Mouse (Mus musculus): ENCODE data around the gene Plpp1.

Gene Plpp1

DNA sequence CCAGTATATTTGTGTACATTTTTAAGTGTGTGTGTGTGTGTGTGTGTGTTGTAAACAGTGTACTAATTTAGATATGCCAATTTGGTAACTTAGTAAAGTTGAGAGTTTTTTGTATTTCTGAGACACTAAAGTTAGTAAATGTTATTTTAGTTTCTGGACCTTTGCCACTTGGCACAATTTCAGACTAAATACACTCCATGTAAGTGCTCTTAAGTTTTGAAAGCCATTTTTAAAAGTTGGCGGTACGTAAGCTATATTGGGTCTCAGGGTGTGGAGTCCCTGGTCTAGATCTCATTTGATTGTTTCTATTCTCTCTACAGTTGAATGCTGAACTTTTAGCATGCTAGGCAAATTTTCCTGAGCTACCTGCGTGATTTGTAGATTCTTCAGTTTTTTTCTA is 17.5 kb downstream of the Plpp1 start:
- DNase-seq (ENCODE audit: low spot score in 2 of 2) = no peak

DNA sequence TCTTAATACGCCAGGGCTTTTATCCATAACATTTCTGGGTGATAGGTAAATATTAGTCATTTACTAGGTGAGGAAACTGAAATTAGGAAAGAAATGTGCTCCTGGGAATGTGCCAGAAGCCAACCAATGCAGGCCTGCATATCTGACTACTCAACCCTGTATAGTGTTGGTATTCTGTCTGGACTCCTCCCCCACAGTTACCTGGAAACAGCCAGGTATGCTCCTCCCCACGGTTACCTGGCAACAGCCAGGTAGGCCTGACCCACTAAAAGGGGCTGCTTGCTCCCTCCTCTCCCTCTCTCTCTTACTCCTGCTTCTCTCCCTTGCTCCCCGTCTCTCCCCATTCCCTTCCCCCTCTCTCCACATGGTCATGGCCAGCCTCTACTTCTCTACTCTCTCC is 21.8 kb downstream of the Plpp1 start:
- no peak for DNase-seq (ENCODE audit: low spot score in 2 of 2)

DNA sequence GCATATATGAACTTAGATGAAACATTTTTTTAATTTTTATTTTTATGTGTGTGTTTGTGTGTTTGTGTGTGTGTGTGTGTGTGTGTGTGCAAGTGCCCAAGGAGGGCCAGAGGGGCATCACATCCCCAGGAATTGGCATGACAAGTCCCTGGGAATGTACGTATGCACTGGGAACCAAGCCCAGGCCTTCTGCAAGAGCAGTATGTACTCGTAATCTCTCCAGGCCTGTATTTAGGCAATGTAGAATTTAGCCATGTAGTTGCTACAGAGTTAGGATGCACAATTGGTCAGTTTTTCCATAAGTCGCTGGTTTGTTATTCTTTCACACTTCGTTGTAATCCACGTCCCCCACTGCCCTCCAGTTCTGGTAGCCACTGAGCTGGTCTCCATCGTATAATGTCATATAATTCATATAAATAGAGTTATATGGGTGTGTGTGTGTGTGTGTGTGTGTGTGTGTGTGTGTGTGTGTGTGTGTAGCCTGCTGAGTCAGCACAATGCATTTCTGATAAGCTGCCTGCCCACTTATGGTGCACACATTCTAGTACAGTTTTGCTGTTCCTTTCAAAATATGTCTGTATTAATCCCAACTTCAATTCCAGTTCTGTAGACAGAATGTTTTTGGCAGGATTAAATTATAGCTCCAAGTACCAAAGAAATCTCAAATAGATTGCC is 22.8 kb downstream of the Plpp1 start:
- no peak for DNase-seq (ENCODE audit: low spot score in 2 of 2)

DNA sequence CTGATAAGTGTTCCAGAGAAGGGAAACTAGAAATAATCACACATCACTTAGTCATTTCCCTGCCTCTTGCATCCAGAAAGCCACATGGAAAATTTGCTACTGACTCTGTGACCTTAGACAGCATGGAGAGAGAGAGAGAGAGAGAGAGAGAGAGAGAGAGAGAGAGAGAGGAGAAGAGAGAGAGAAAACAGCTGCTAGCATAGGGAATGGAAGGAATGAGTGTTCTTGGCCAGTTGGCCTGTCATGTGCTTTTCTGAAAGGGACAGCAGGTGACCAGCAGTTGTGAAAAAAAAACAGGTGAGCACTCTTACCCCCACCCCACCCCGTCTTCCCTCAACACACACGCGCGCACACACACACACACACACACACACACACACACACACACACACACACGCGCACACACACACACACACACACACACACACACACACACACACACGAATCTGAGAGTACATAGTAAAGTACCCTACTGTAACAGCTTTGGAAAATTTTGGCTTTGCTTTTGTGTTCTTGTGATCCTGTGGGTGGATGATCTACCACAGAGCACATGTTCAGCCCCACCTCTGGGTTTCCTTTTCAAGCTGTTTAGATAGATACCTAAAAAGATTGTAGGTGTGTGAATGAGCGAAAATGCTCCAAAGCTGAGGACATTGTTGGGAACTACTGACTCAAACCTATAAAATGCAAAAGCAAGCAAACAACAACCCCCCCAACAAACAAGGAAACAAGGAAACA is 23.5 kb downstream of the Plpp1 start:
- DNase-seq (ENCODE audit: low spot score in 2 of 2) = no peak

DNA sequence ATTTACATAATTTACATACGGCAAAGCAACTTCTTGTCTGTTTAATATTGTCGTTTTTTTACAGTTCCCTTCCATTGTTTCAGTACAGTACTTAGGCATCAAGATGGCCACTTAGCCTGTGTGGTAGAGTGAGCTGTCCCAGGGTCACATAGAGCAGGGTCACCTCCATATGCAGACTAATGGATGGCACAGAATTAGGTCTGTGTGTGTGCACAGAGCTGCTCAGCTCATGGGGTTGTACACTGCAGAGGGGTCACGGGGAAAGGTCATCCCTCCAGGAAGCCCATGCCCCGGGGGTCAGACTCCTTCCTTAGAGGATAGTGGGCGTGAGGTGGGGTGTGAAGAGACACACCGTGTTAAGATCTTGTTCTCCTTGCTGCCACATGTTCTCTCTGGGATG is 24.9 kb downstream of the Plpp1 start:
- no peak for DNase-seq (ENCODE audit: low spot score in 2 of 2)

DNA sequence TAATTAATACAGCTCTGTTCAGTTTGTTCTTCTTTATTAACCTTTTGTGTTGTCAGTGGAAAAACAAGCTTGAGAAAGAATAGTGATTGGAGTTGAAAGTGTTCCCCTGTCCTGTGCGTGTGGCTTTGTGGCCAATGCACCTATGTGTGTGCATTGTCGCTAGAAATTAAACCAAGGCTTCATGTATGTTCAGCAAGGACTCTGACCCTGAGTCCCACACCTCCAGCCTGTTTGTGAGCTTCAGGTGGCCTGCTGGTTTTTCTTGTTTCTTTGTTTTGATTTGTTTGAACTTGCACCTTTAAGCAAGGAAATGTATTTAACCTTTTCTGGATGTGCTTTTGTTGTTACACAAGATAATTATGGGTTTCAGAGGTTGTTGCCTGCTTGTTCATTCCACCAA is 29.0 kb downstream of the Plpp1 start:
- no peak for DNase-seq (ENCODE audit: low spot score in 2 of 2)

DNA sequence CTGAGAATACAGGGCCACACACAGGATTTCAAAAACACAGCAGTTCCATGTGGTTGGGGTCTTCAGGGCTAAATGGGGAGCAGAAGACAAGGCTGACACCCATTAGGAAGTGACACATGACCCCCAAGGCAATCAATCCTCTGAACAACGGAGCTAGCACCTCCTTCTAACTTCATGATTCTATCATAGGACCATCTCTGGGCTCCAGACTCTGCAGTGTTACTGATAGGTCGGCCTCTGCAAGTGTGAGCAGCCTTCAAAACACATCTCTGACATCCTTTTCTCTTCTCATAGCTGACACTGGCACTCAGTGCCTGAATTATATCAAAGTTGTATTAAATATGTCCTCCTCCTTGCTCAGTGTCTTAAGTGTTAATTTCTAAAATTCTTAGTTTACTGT is 32.0 kb downstream of the Plpp1 start:
- DNase-seq (ENCODE audit: low spot score in 2 of 2) = no peak

DNA sequence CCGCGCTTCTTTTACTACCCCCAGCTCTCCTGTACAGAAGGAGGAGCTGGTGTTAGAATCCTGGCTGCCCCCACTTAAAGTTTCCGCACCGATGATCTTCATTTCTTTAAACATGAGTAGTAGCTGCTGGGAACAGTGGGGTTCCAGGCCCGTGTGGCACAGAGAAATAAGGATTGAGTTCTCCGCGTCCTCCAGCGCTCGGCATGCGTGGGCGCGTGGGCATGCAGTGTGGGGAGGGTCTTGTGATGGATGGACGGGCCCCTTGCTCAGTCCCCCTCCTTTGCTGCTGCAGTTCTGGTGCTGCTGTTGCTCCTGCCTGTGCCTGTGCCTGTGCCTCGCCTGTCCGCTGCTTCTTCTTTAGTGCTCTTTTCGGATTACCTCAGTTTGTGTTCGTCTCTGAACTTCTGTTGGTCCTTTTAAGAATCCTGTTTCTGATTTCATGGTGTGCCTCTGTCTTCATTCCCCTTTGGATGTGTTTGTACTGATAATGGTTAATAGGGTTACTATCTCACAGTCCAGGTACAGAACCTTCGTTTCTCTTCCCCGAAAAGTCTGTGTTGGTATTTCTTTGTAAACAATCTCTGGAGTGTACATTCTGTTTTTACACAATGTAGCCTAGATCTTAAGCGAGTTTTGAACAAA is 32.8 kb downstream of the Plpp1 start:
- DNase-seq (ENCODE audit: low spot score in 2 of 2) = no peak

DNA sequence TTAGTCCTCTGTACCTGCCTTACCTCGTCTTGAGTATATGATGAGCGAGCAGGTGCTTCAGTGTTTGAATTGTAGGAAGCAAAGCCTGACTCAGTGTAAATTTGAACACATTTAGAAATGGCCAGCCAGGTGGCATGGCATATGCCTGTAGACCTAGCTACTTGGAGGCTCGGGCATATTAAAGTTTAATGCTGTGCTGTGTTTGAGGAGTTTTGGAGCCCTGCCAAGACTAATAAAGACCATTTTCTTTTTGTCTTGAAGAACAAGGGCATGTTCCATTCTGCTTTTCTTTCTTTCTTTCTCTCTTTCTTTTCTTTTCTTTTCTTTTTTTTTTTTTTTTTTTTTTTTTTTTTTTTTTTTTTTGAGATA is 33.3 kb downstream of the Plpp1 start:
- DNase-seq (ENCODE audit: low spot score in 2 of 2) = no peak

DNA sequence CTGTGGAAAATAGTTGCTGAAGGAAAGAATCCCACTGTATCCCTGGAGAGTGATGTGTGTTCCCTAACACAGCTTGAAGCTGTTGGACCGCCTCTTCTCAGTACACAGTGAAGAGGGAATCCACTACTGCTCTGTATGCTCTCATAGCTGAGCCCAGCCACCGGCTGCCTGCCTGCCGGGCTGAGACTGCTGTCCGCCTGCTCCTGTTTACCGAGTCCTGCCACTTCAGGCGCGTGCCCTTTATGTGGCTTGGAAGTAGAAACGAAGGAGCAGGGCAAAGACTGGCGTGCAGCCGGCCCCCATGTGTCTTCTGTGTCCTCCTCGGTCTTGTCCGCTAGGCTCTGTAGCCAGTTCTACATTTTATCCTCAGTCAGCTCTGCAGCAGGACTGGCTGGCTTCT is 34.5 kb downstream of the Plpp1 start:
- DNase-seq (ENCODE audit: low spot score in 2 of 2) = no peak

DNA sequence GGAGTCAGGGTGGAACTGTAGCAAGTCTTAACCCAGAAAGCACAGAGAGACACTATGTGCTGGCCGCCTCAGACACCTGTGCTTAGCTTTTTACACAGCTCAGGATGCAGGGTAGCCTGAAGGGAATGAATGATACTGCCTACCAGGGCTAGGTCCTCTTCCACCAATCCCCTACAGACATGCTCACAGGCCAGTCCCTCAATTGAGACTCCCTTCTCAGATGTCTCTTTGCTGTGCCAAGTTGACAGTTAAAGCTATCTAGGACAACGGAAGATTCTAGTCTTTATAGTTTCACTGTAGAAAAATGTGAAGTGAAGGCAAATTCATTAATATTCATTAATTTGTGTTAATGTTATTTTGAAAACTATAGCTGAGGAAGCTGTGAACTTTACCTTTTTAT is 36.4 kb downstream of the Plpp1 start:
- DNase-seq (ENCODE audit: low spot score in 2 of 2) = no peak

DNA sequence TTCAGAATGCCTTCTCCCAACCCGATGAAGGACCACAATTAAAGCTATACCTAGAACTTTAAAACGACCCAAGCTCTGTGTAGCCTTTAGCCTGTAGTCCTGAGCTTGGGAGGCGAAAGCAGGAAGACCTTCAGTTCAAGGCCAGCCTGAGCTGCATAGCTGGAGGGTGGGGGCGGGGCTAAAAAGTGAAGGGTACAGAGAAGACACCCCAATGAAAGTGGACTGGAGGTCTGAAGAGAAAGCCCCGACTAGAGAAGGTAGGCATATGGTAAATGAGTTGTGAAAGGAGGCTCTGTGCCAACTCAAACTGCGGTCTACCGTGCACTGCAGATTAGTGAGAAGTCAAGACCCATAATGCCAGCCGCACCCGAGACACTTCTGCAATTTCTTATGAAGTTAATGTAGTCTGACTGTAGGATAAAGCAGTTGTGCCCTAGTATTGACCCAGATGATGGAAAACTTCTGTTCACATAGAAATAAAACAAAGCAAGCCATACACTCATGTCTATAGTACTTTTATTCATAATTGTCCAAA is 37.1 kb downstream of the Plpp1 start:
- DNase-seq (ENCODE audit: low spot score in 2 of 2) = no peak

DNA sequence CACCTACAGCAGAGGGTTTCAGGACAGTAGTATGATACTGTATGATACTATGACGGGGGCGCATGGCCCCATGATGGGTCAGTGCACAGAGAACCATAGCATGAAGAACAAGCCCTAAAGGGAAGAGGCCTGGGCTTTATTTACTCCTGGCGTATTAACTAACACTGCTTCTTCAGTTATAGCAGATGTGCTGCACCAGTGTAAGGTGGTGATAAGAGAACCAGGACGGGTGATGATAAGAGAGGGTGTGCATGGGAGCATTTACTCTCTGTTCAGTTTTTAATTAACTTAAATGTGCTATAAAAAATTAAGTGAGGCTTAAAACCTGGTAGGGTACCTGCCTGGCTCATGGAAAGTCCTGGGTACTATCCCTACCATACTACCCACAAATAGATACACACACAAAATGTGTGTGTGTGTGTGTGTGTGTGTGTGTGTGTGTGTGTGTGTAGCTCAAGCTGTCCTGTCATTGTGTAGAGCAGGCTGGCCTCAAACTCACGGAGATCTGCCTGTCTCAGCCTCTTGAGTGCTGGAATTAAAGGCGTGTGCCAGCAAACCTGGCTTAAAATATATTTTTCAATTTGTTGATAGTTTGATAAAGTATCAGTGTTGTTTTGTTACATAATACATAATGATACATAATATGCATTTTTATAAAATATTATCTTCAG is 38.1 kb downstream of the Plpp1 start:
- DNase-seq (ENCODE audit: low spot score in 2 of 2) = no peak

DNA sequence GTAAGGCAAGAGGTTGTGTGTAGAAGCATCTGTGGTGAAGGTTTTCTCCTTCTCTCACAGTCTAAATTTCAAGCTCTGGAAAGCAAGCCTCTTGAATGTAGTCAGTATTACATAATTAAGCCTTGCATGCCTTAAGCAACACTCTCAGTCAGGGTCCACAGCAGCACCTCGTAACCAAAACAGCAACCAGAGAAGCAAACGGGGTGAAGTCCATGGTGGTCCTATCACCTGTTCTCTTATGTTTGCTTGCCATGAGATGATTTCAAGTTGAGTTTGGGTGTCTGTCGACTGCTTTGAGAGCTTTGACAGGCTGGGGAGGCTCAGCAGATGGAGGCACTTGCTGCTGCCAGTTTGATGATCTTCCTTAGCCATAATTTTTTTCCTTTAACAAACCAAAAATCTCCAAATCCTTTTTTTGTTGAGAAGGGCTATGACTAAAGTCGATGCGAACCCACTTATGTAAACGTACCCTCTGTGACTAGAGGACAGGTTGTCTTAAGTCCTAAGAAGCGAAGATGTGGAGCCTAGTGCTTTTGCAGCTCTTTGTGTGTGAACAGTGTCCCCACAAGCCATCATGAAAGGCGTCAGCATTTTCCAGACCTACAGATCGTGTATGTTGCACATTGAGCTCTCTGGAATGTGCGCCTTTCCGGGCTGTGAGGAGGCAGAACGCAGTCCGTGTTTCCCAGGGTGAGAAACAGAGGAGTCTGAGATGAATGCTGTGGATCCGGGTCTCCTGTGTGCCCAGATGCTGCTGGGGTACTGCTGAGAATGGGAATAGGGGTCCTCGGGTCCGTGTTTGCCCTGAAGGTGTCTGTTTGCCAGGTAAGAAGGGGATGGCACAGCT is 39.9 kb downstream of the Plpp1 start:
- DNase-seq (ENCODE audit: low spot score in 2 of 2) = no peak

DNA sequence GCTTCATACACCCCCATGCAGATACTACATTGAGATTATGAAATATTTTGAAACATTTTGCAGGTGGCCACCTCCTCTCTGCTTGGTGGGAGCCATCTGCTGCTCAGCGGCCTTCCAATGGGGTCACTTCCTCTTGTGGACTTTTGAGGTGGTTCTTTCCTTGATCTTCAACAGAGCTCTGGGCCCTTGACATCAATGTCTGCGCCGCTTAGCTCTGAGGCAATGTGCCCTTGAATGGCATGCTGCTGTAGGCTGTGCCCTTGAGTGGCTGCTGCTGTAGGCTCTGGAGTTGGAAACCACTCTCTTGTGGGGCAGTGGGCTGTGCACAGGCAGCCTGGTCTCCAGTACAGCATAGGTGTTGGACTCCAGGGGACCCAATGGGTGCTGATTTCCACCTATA is 45.3 kb downstream of the Plpp1 start:
- DNase-seq (ENCODE audit: low spot score in 2 of 2) = no peak

DNA sequence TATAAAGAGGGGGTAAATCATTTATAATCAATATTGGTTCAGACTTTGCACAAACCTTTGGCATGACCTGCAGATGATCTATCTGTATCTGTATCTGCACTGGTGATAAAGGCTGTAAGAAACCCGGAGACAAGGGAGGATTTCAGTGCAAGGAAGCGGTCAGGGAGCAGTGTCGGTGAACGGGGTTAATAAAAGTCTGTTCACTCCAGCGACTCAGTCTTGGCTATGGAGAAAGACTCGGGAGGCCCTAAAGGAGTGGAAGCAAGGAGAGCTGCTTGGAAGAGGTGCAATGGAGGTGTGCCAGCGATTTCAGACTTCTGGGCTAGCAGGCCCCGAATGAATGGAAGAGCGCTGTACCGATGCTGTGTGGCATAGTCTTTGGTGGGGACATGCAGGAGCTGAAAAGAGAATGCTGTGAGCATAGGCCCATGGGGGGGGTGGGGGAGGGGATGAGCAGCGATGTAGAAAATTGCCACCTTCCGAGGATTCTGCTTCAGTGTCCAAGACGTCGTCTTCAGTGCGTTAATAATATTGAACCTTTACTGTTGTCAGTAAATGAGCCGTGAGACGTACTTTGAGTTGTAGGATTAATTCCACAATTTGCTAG is 53.2 kb downstream of the Plpp1 start:
- DNase-seq (ENCODE audit: low spot score in 2 of 2) = no peak

DNA sequence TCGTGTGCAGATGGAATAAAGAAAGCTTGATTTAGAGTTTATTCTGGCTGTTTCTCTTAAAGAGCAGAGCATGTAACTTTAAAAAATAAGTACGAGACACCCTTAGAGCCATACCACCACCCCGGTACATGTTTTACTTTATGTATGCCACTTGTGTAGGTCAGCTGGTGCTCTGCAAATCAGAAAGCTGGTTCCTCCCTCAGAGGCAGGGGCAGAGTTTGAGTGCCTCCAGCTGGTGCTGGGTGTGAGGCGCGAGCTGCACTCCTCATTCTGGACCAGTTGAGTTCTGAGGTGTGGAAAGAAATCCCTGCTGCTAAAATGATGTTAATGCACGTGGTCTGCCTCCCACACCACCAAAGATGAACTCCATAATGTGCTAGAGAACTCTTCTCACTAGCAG is 53.8 kb downstream of the Plpp1 start:
- no peak for DNase-seq (ENCODE audit: low spot score in 2 of 2)

DNA sequence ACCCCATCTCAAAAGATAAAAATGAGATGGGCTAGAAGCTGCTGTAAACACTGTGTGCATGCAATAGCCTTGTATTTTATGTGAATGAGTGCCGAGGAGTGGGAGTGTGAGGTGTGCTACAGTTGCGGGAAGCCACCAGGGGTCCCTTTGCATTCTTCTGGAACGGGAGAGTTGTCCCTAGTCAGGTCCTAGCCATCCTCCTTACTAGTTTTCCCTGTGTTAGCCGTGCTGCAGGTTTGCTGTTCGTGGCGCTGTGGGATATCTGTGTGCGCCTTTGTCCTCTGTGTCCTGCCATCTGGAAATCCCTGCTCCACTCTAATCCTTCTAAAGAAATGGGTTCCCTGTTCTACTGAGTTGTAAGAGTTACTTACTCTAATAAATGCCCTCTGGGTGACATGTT is 57.3 kb downstream of the Plpp1 start:
- DNase-seq (ENCODE audit: low spot score in 2 of 2) = no peak

DNA sequence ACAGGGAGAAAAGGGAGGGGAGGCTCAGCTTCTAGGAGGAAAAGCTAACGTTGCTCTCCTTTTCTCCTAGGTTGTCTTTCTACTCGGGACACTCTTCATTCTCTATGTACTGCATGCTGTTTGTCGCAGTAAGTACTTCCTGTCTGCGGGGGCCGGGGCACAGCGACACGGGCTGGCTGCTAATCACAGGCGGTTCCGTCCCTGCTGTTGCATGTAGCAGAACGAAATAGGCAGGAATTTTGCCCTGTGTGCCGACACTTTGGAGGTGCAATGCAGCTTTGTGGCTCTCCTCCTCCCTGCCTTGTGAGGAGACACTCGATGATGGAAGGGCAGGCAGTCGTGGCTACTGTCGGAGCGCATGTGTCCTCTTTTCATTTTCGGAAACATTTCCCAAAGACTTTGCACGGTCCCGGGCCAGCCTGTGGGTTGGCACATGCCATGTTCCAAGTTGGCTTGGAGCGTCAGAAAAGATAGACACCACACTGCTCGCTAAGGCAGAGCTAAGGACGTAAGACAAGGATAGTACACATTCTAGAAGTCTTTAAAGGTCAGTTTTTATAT is 59.1 kb downstream of the Plpp1 start:
- DNase-seq (ENCODE audit: low spot score in 2 of 2) = no peak

DNA sequence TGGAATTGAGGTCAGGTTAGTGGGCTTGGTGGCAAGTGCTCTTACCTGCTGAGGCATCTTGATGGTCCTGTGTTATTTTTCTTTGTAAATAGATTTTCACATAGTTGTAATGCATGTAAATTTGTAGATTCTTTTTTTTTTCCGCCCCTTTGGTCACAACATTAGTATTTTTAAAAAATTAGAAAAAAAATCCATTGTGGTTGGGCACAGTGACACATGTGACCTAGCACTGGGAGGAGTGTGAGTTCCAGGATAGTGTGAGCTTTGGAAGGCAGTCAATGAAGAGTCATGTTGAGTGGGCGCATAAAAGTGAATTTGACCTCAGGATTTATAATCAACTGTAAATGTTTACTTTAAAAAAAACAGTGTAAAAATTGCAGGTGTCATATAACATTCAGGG is 59.8 kb downstream of the Plpp1 start:
- DNase-seq (ENCODE audit: low spot score in 2 of 2) = no peak

DNA sequence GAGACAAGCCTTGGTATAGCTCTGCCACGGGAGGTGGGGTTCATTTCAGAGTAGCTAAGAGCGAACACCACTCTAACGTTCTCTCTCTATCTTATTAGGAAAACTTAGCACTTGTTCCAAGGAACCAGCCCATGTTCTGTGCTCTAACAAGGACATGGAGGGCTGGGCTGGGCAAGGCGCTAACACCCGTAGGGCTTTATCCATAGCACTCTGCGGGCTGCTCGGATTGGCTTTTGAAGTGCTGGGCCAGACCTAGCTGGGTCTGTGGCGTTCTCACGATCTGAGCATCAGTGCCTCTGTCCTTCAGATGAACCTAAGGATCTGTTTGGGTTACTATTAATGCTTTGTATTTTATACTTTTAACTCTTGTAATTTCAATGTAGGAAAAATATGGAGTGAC is 60.3 kb downstream of the Plpp1 start:
- DNase-seq (ENCODE audit: low spot score in 2 of 2) = no peak

Measured in thymus, postnatal 10 days (tissue).